Mouse (Mus musculus) neural tube, embryonic 13.5 days (tissue): Measurements from ENCODE around the gene Diexf. TPM values are rescaled to one million over a fixed set of nuclear protein-coding genes. Genes with fewer than 3 reads are reported as not detected.

Experiments used
- ATAC-seq: fragments of 200-750 bp; cut with Nextera tagmentation; 2 replicates; pipeline ENCODE4 v1.8.0; 2017; ENCODE audit warnings: low read depth, mild to moderate bottlenecking, moderate TSS enrichment, moderate library complexity
- H3K27ac ChIP-seq: fragments of 300-500 bp; sonication (generic); replicated peaks from 2 replicates; pipeline ENCODE4 v1.5.1; 2015; ENCODE audit warnings: moderate library complexity, mild to moderate bottlenecking, inconsistent platforms
- H3K27me3 ChIP-seq: fragments of 300-500 bp; sonication (generic); 2 replicates; pipeline ENCODE4 v1.6.1; 2015; ENCODE audit warnings: mild to moderate bottlenecking, inconsistent platforms
- H3K36me3 ChIP-seq: fragments of 300-500 bp; sonication (generic); 2 replicates; pipeline ENCODE4 v1.6.1; 2015; ENCODE audit warnings: mild to moderate bottlenecking, inconsistent platforms
- H3K4me1 ChIP-seq: fragments of 300-500 bp; sonication (generic); replicated peaks from 2 replicates; pipeline ENCODE4 v1.6.1; 2015; ENCODE audit warnings: inconsistent platforms
- H3K4me2 ChIP-seq: fragments of 300-500 bp; sonication (generic); 2 replicates; pipeline ENCODE4 v1.6.1; 2015; ENCODE audit warnings: inconsistent platforms, mild to moderate bottlenecking, moderate library complexity
- H3K4me3 ChIP-seq: fragments of 300-500 bp; sonication (generic); 2 replicates; pipeline ENCODE4 v1.5.1; 2015; ENCODE audit warnings: mild to moderate bottlenecking, inconsistent platforms
- H3K9ac ChIP-seq: fragments of 300-500 bp; sonication (generic); 2 replicates; pipeline ENCODE4 v1.6.1; 2015; ENCODE audit warnings: moderate library complexity, mild to moderate bottlenecking, inconsistent platforms
- H3K9me3 ChIP-seq: fragments of 300-500 bp; sonication (generic); 2 replicates; pipeline ENCODE4 v1.6.1; 2016; ENCODE audit warnings: inconsistent platforms
- WGBS: fragments of 180-500 bp; shearing (Covaris S2); methylation state at CpG from one replicate; pipeline ENCODE4 v1.1.7; 2015; 5-methylcytosine and 5-hydroxymethylcytosine counted together
- polyA plus RNA-seq: library from polyadenylated mRNA; unstranded; fragments of >200 nt; fragmentation: Nextera tagmentation; extraction: Ambion mirVana; gene quantifications from 2 replicates; pipeline ENCODE4 v1.2.1, GENCODE M21; 2015

Gene Diexf
- polyA plus RNA-seq, 1 experiment from 2014 or later, result 8.9 TPM

- ATAC-seq, result no peak
- peaks cover 18% of the 10 kb centered on the region for H3K4me1 ChIP-seq
- no peaks in the 10 kb centered on the region for H3K36me3 ChIP-seq
- H3K9ac ChIP-seq, result no peak overlapping the region
- H3K9me3 ChIP-seq, result no peaks in the 10 kb centered on the region
- H3K27me3 ChIP-seq, result no peaks in the 10 kb centered on the region
- H3K27ac ChIP-seq, result peak overlapping the region; percentile 88
- no peak overlapping the region for H3K4me3 ChIP-seq
- H3K4me2 ChIP-seq, result no peak overlapping the region
- 65% methylated on average over 7 of the region's 7 CpGs for WGBS
These were observed 47.0 kb downstream of the Diexf start for GRCm38 (mm10) chr1:193083051-193083450.

- Histone ChIP-seq H3K4me3 (no peak overlapping the region), H3K36me3 (no peaks in the 10 kb centered on the region), H3K9ac (0 out of 2 replicates have a peak overlapping the region, but pooled peaks have one; percentile 34), H3K9me3 (no peaks in the 10 kb centered on the region), H3K4me1 (peaks cover 18% of the 10 kb centered on the region), H3K27me3 (no peaks in the 10 kb centered on the region), H3K4me2 (no peak overlapping the region), H3K27ac (peak overlapping the region; percentile 88)
- ATAC-seq, result peak; percentile 70; the same call in 1 of the 2 replicates
- WGBS, result 39% methylated on average over 10 of the region's 10 CpGs
These were observed 47.7 kb downstream of the Diexf start for GRCm38 (mm10) chr1:193082311-193082921.

- no peaks in the 10 kb centered on the region for H3K4me1 ChIP-seq
These were observed 67.5 kb downstream of the Diexf start for GRCm38 (mm10) chr1:193062618-193063017.

GRCm38 (mm10) chr1:193060167-193060566, 69.9 kb downstream of the Diexf start:
- ATAC-seq, result no peak
- Histone ChIP-seq H3K4me2 (no peak overlapping the region), H3K4me1 (no peaks in the 10 kb centered on the region), H3K9me3 (no peaks in the 10 kb centered on the region), H3K9ac (no peak overlapping the region), H3K27ac (no peak overlapping the region), H3K27me3 (no peaks in the 10 kb centered on the region), H3K36me3 (no peaks in the 10 kb centered on the region), H3K4me3 (no peak overlapping the region)
- WGBS, result 86% methylated on average over 2 of the region's 2 CpGs

More at GRCm38 (mm10) chr1:193062618-193063017, 67.5 kb downstream of the Diexf start:
- H3K27me3 ChIP-seq, result no peaks in the 10 kb centered on the region
- H3K4me2 ChIP-seq, result no peak overlapping the region
- H3K9ac ChIP-seq, result no peak overlapping the region
- no peaks in the 10 kb centered on the region for H3K9me3 ChIP-seq
- no peak for ATAC-seq
- no peak overlapping the region for H3K27ac ChIP-seq
- no peak overlapping the region for H3K4me3 ChIP-seq
- 88% methylated on average over 3 of the region's 3 CpGs for WGBS
- no peaks in the 10 kb centered on the region for H3K36me3 ChIP-seq

GRCm38 (mm10) chr1:193059596-193059995, 70.5 kb downstream of the Diexf start:
- no peaks in the 10 kb centered on the region for H3K9me3 ChIP-seq
- H3K36me3 ChIP-seq, result no peaks in the 10 kb centered on the region
- H3K4me1 ChIP-seq, result no peaks in the 10 kb centered on the region
- no peak overlapping the region for H3K4me3 ChIP-seq
- no peaks in the 10 kb centered on the region for H3K27me3 ChIP-seq
- 71% methylated on average over 5 of the region's 5 CpGs for WGBS
- no peak overlapping the region for H3K27ac ChIP-seq
- H3K4me2 ChIP-seq, result no peak overlapping the region
- ATAC-seq, result no peak
- no peak overlapping the region for H3K9ac ChIP-seq

- Histone ChIP-seq H3K27ac (no peak overlapping the region), H3K9ac (no peak overlapping the region), H3K4me3 (no peak overlapping the region), H3K36me3 (no peaks in the 10 kb centered on the region), H3K4me1 (no peaks in the 10 kb centered on the region), H3K4me2 (no peak overlapping the region), H3K9me3 (no peaks in the 10 kb centered on the region), H3K27me3 (no peaks in the 10 kb centered on the region)
- 84% methylated on average over 5 of the region's 5 CpGs for WGBS
- no peak for ATAC-seq
These were observed 75.7 kb downstream of the Diexf start for GRCm38 (mm10) chr1:193054401-193054800.

GRCm38 (mm10) chr1:193053065-193053464, 77.0 kb downstream of the Diexf start:
- Histone ChIP-seq H3K36me3 (no peaks in the 10 kb centered on the region), H3K9me3 (no peaks in the 10 kb centered on the region), H3K9ac (no peak overlapping the region), H3K4me1 (no peaks in the 10 kb centered on the region), H3K4me2 (no peak overlapping the region), H3K27me3 (no peaks in the 10 kb centered on the region), H3K27ac (no peak overlapping the region), H3K4me3 (no peak overlapping the region)
- 53% methylated on average over 5 of the region's 5 CpGs for WGBS
- ATAC-seq, result no peak

- WGBS, result 89% methylated on average over 4 of the region's 4 CpGs
- no peak overlapping the region for H3K9ac ChIP-seq
- no peak overlapping the region for H3K4me2 ChIP-seq
- H3K4me3 ChIP-seq, result no peak overlapping the region
- no peaks in the 10 kb centered on the region for H3K9me3 ChIP-seq
- no peaks in the 10 kb centered on the region for H3K4me1 ChIP-seq
- H3K36me3 ChIP-seq, result no peaks in the 10 kb centered on the region
- no peak for ATAC-seq
- no peaks in the 10 kb centered on the region for H3K27me3 ChIP-seq
- no peak overlapping the region for H3K27ac ChIP-seq
These were observed 82.5 kb downstream of the Diexf start for GRCm38 (mm10) chr1:193047616-193048015.

GRCm38 (mm10) chr1:193042760-193043295, 87.2 kb downstream of the Diexf start:
- no peak for ATAC-seq
- Histone ChIP-seq H3K4me2 (no peak overlapping the region), H3K4me3 (no peak overlapping the region), H3K36me3 (no peaks in the 10 kb centered on the region), H3K9me3 (no peaks in the 10 kb centered on the region), H3K9ac (no peak overlapping the region), H3K27me3 (no peaks in the 10 kb centered on the region), H3K27ac (no peak overlapping the region), H3K4me1 (no peaks in the 10 kb centered on the region)
- 60% methylated on average over 3 of the region's 3 CpGs for WGBS

Other genes starting within 250 kb of the Diexf start
- gene Syt14, start 94.5 kb downstream of the Diexf start, polyA plus RNA-seq, result 5.6 and 6.5 TPM in 2 replicates
- gene Irf6, start 22.8 kb upstream of the Diexf start, polyA plus RNA-seq, result 0.91 and 1.2 TPM in 2 replicates
- gene A130010J15Rik, start 37.8 kb upstream of the Diexf start, polyA plus RNA-seq, result 13.3 and 15.8 TPM in 2 replicates
- gene Traf3ip3, start 71.4 kb upstream of the Diexf start, polyA plus RNA-seq, result 4.4 and 4.5 TPM in 2 replicates
- gene Lamb3, start 77.4 kb upstream of the Diexf start, polyA plus RNA-seq, result 0.50 and 0.74 TPM in 2 replicates
- gene Hsd11b1, start 133.8 kb upstream of the Diexf start, polyA plus RNA-seq, result not detected in 2 replicates
- gene G0s2, start 142.9 kb upstream of the Diexf start, polyA plus RNA-seq, result 6.2 and 6.7 TPM in 2 replicates
- 31.8 and 34.3 TPM in 2 replicates for gene Camk1g, start 240.0 kb upstream of the Diexf start, polyA plus RNA-seq